Mouse (Mus musculus) lung, postnatal 25 days (tissue): ENCODE data around the gene Hmgn2.

ENCODE experiments used
- DNase-seq: peaks from one replicate; pipeline ENCODE4 v3.0.0; 2022; ENCODE audit warnings: low spot score

The Hmgn2 gene

GRCm38 (mm10) chr4:133923743-133924142, 44.7 kb downstream of the Hmgn2 start:
- DNase-seq = no peak

GRCm38 (mm10) chr4:133918093-133918825, 50.2 kb downstream of the Hmgn2 start:
- DNase-seq = peak; percentile 62
